Comparison of ENCODE assay signal across 10 mouse cellular contexts in the genomic region with DNA sequence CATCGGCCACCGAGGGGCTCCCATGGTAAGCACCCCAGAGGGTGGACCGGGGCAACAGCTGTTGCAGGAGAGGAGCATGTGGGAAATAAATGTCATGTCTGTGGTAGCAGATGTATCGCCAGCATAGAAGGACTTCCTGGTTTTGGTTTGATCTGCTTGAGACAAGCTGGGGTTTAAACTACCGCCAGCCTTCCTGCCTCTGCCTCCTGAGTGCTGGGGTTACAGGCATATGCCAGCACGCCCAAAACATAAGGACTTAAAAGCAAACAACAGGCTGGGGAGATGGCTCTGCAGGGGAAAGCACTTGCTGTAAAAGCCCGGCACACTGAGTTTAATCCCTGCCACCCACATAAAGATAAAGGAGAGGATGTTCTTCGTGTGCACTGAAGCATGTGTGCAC. TPM values are rescaled to one million over a fixed set of nuclear protein-coding genes. Genes with fewer than 3 reads are reported as not detected.
DNase-seq lines count a peak whose midpoint lies in the region; ATAC-seq lines count a peak whose summit lies in the region.
"Had no signal": no experiment of that assay in that cellular context is flagged by ENCODE, and none has a peak within 500 bp of the region (broad histone marks: within the 10 kb centered on the region; RNA-seq: fewer than 3 reads in every experiment).

No protein-coding gene starts in this region.

- peak overlapping the region; percentile 20; the same call in 1 of the 2 replicates for H3K27ac ChIP-seq in forebrain, embryonic 10.5 days
- H3K27ac ChIP-seq in forebrain, embryonic 11.5 days (ENCODE audit: low read depth, low read length) = no peak overlapping the region
- H3K27ac ChIP-seq in hindbrain, embryonic 12.5 days = peak overlapping the region; percentile 76
- H3K27ac ChIP-seq in neural tube, embryonic 14.5 days (ENCODE audit: low read depth, low read length) = peak overlapping the region; percentile 69
- H3K27ac ChIP-seq: kidney, postnatal 0 days; liver, embryonic 15.5 days had no signal

- H3K36me3 ChIP-seq in forebrain, embryonic 10.5 days (replicated peaks) = 0 out of 2 replicates have a peak, but pooled peaks cover 2% of the 10 kb centered on the region
- no peaks in the 10 kb centered on the region for H3K36me3 ChIP-seq in forebrain, embryonic 11.5 days (ENCODE audit: control insufficient read depth, insufficient read depth, low read length)
- H3K36me3 ChIP-seq in hindbrain, embryonic 12.5 days = peaks cover 15% of the 10 kb centered on the region; the same call in 1 of the 2 replicates
- H3K36me3 ChIP-seq in neural tube, embryonic 14.5 days (ENCODE audit: control insufficient read depth, insufficient read depth, low read length) = no peaks in the 10 kb centered on the region
- H3K36me3 ChIP-seq: liver, embryonic 15.5 days had no signal

- no peaks in the 10 kb centered on the region for H3K27me3 ChIP-seq in forebrain, embryonic 10.5 days (ENCODE audit: poor library complexity, severe bottlenecking)
- H3K27me3 ChIP-seq in forebrain, embryonic 11.5 days (ENCODE audit: control insufficient read depth, insufficient read depth, low read length) = no peaks in the 10 kb centered on the region
- no peaks in the 10 kb centered on the region for H3K27me3 ChIP-seq in hindbrain, embryonic 12.5 days
- no peaks in the 10 kb centered on the region for H3K27me3 ChIP-seq in neural tube, embryonic 14.5 days (ENCODE audit: control insufficient read depth, insufficient read depth, low read length)
- H3K27me3 ChIP-seq: liver, embryonic 15.5 days had no signal

- no peak overlapping the region for H3K4me2 ChIP-seq in forebrain, embryonic 11.5 days (ENCODE audit: low read depth, low read length, severe bottlenecking)
- H3K4me2 ChIP-seq in hindbrain, embryonic 12.5 days (replicated peaks) = no peak overlapping the region
- H3K4me2 ChIP-seq in neural tube, embryonic 14.5 days (ENCODE audit: low read depth, low read length) = no peak overlapping the region
- H3K4me2 ChIP-seq: liver, embryonic 15.5 days had no signal

- 61% methylated on average over 8 of the region's 8 CpGs for WGBS in forebrain, embryonic 10.5 days
- 62% methylated on average over 8 of the region's 8 CpGs for WGBS in forebrain, embryonic 11.5 days
- WGBS in hindbrain, embryonic 12.5 days = 57% methylated on average over 8 of the region's 8 CpGs
- 38% methylated on average over 8 of the region's 8 CpGs for WGBS in neural tube, embryonic 14.5 days

- no peak for DNase-seq in forebrain, embryonic 10.5 days (ENCODE audit: extremely low spot score, low spot score)
- no peak for DNase-seq in forebrain, embryonic 11.5 days (ENCODE audit: low spot score)
- DNase-seq in brain, adult 2 months (ENCODE audit: low read depth, low spot score) = peak; percentile 58
- no peak for DNase-seq in cerebellum, postnatal 36 days
- DNase-seq in adrenal gland, postnatal 25 days = no peak
- DNase-seq in kidney, postnatal 36 days = no peak

- ATAC-seq in forebrain, embryonic 11.5 days (replicated peaks; ENCODE audit: low FRiP score) = no peak
- ATAC-seq in hindbrain, embryonic 12.5 days (ENCODE audit: low FRiP score) = no peak
- ATAC-seq in neural tube, embryonic 14.5 days (ENCODE audit: low read depth) = no peak

- no peaks in the 10 kb centered on the region for H3K9me3 ChIP-seq in forebrain, embryonic 10.5 days
- no peaks in the 10 kb centered on the region for H3K9me3 ChIP-seq in forebrain, embryonic 11.5 days (ENCODE audit: control insufficient read depth, low read length)
- no peaks in the 10 kb centered on the region for H3K9me3 ChIP-seq in hindbrain, embryonic 12.5 days (replicated peaks)
- H3K9me3 ChIP-seq in neural tube, embryonic 14.5 days (ENCODE audit: control insufficient read depth, low read length) = no peaks in the 10 kb centered on the region
- H3K9me3 ChIP-seq: liver, embryonic 15.5 days had no signal

- no peak overlapping the region for H3K9ac ChIP-seq in forebrain, embryonic 11.5 days (ENCODE audit: low read length)
- H3K9ac ChIP-seq in hindbrain, embryonic 12.5 days = 0 out of 2 replicates have a peak overlapping the region, but pooled peaks have one; percentile 32
- no peak overlapping the region for H3K9ac ChIP-seq in neural tube, embryonic 14.5 days (replicated peaks; ENCODE audit: low read depth, low read length)
- H3K9ac ChIP-seq: liver, embryonic 15.5 days had no signal

- H3K4me3 ChIP-seq in forebrain, embryonic 10.5 days = no peak overlapping the region
- no peak overlapping the region for H3K4me3 ChIP-seq in forebrain, embryonic 11.5 days (ENCODE audit: low read depth, low read length)
- no peak overlapping the region for H3K4me3 ChIP-seq in hindbrain, embryonic 12.5 days
- H3K4me3 ChIP-seq in neural tube, embryonic 14.5 days (ENCODE audit: low read depth, low read length) = no peak overlapping the region
- H3K4me3 ChIP-seq: liver, embryonic 15.5 days had no signal

- peaks cover 45% of the 10 kb centered on the region for H3K4me1 ChIP-seq in forebrain, embryonic 10.5 days
- H3K4me1 ChIP-seq in forebrain, embryonic 11.5 days (replicated peaks; ENCODE audit: control insufficient read depth, insufficient read depth, low read length) = peaks cover 2% of the 10 kb centered on the region; the same call in 1 of the 2 replicates
- H3K4me1 ChIP-seq in hindbrain, embryonic 12.5 days = peaks cover 40% of the 10 kb centered on the region
- H3K4me1 ChIP-seq in neural tube, embryonic 14.5 days (ENCODE audit: control insufficient read depth, insufficient read depth, low read length) = peaks cover 14% of the 10 kb centered on the region; the same call in 1 of the 2 replicates
- H3K4me1 ChIP-seq: liver, embryonic 15.5 days had no signal

RNA-seq across cellular contexts. Expression of a gene that starts 16.7 kb away (rescaled TPM):
- 0.75 and 0.97 TPM in 2 replicates for polyA plus RNA-seq in forebrain, embryonic 10.5 days (2016; fragmentation: Nextera tagmentation; extraction: Ambion mirVana)
- polyA plus RNA-seq in forebrain, embryonic 11.5 days (2014; fragmentation: Nextera tagmentation; extraction: Ambion mirVana) = 4.7 and 5.5 TPM in 2 replicates
- 39.2 and 47.1 TPM in 2 replicates for polyA plus RNA-seq in hindbrain, embryonic 12.5 days (2016; fragmentation: Nextera tagmentation; extraction: Ambion mirVana)
- polyA plus RNA-seq in neural tube, embryonic 14.5 days (2014; fragmentation: Nextera tagmentation; extraction: Ambion mirVana) = 2.4 and 4.8 TPM in 2 replicates
- 0.43 and 1.5 TPM in 2 replicates for total RNA-seq in adrenal gland, postnatal 25 days (2021)

RNA-seq across cellular contexts. Expression of a gene that starts 34.5 kb away (rescaled TPM):
- polyA plus RNA-seq in forebrain, embryonic 10.5 days (2016; fragmentation: Nextera tagmentation; extraction: Ambion mirVana) = 762 and 795 TPM in 2 replicates
- 699 and 715 TPM in 2 replicates for polyA plus RNA-seq in forebrain, embryonic 11.5 days (2014; fragmentation: Nextera tagmentation; extraction: Ambion mirVana)
- polyA plus RNA-seq in hindbrain, embryonic 12.5 days (2016; fragmentation: Nextera tagmentation; extraction: Ambion mirVana) = 512 and 534 TPM in 2 replicates
- polyA plus RNA-seq in neural tube, embryonic 14.5 days (2014; fragmentation: Nextera tagmentation; extraction: Ambion mirVana) = 408 and 464 TPM in 2 replicates
- 552 and 603 TPM in 2 replicates for total RNA-seq in adrenal gland, postnatal 25 days (2021)
